Mouse (Mus musculus) hindbrain, embryonic 11.5 days (tissue): ENCODE measurements around the gene Rnf114. TPM values are rescaled to one million over a fixed set of nuclear protein-coding genes. Genes with fewer than 3 reads are reported as not detected.

Experiments
- ATAC-seq: fragments of 200-750 bp; cut with Nextera tagmentation; 2 replicates; pipeline ENCODE4 v1.8.0; 2017; ENCODE audit warnings: mild to moderate bottlenecking, moderate TSS enrichment, moderate library complexity; ENCODE audit not compliant: low FRiP score
- DNase-seq: peaks from one replicate; pipeline ENCODE4 v3.0.0-alpha.2; 2015; ENCODE audit warnings: low spot score
- H3K27ac ChIP-seq: fragments of 300-500 bp; sonication (generic); 2 replicates; pipeline ENCODE4 v1.5.1; 2014; ENCODE audit warnings: mild to moderate bottlenecking, low read depth, low read length
- H3K27me3 ChIP-seq: fragments of 300-500 bp; sonication (generic); 2 replicates; pipeline ENCODE4 v1.6.1; 2014; ENCODE audit warnings: mild to moderate bottlenecking, low read length, moderate library complexity, mixed read lengths; ENCODE audit not compliant: control insufficient read depth, insufficient read depth
- H3K36me3 ChIP-seq: fragments of 300-500 bp; sonication (generic); 2 replicates; pipeline ENCODE4 v1.6.1; 2014; ENCODE audit warnings: mild to moderate bottlenecking, low read length, moderate library complexity, mixed read lengths; ENCODE audit not compliant: control insufficient read depth, insufficient read depth
- H3K4me1 ChIP-seq: fragments of 300-500 bp; sonication (generic); replicated peaks from 2 replicates; pipeline ENCODE4 v1.6.1; 2014; ENCODE audit warnings: low read length, mixed read lengths; ENCODE audit not compliant: control insufficient read depth, insufficient read depth
- H3K4me2 ChIP-seq: fragments of 300-500 bp; sonication (generic); replicated peaks from 2 replicates; pipeline ENCODE4 v1.6.1; 2014; ENCODE audit warnings: mild to moderate bottlenecking, low read depth, low read length
- H3K4me3 ChIP-seq: fragments of 300-500 bp; sonication (generic); 2 replicates; pipeline ENCODE4 v1.5.1; 2014; ENCODE audit warnings: low read depth, low read length
- H3K9ac ChIP-seq: fragments of 300-500 bp; sonication (generic); 2 replicates; pipeline ENCODE4 v1.6.1; 2014; ENCODE audit warnings: low read depth, low read length
- H3K9me3 ChIP-seq: fragments of 300-500 bp; sonication (generic); 2 replicates; pipeline ENCODE4 v1.6.1; 2016; ENCODE audit warnings: low read length; ENCODE audit not compliant: control insufficient read depth
- WGBS: fragments of 180-500 bp; shearing (Covaris S2); extraction: QIAGEN DNeasy Blood & Tissue Kit; methylation state at CpG from one replicate; pipeline ENCODE4 v1.1.7; 2014; 5-methylcytosine and 5-hydroxymethylcytosine counted together
- polyA plus RNA-seq: library from polyadenylated mRNA; unstranded; fragments of >200 nt; fragmentation: Nextera tagmentation; extraction: Ambion mirVana; gene quantifications from 2 replicates; pipeline ENCODE4 v1.2.1, GENCODE M21; 2014

The Rnf114 gene
- polyA plus RNA-seq, 1 experiment from 2014 or later, result 120 TPM

GRCm38 (mm10) chr2:167482681-167483080, 9.8 kb upstream of the Rnf114 start:
- Histone ChIP-seq H3K27ac (no peak overlapping the region), H3K4me2 (no peak overlapping the region), H3K4me1 (no peaks in the 10 kb centered on the region), H3K9me3 (no peaks in the 10 kb centered on the region), H3K4me3 (no peak overlapping the region), H3K9ac (no peak overlapping the region), H3K36me3 (0 out of 2 replicates have a peak, but pooled peaks cover 4% of the 10 kb centered on the region), H3K27me3 (no peaks in the 10 kb centered on the region)
- 94% methylated on average over 4 of the region's 4 CpGs for WGBS
- no peak for ATAC-seq
- DNase-seq, result no peak

- WGBS, result 94% methylated on average over 27 of the region's 27 CpGs
- Histone ChIP-seq H3K4me2 (no peak overlapping the region), H3K36me3 (0 out of 2 replicates have a peak, but pooled peaks cover 4% of the 10 kb centered on the region), H3K9me3 (no peaks in the 10 kb centered on the region), H3K27me3 (no peaks in the 10 kb centered on the region), H3K4me3 (no peak overlapping the region), H3K4me1 (no peaks in the 10 kb centered on the region), H3K27ac (no peak overlapping the region), H3K9ac (no peak overlapping the region)
- DNase-seq, result no peak
- ATAC-seq, result no peak
Observed at GRCm38 (mm10) chr2:167483081-167483826, 9.2 kb upstream of the Rnf114 start.

- H3K9me3 ChIP-seq, result no peaks in the 10 kb centered on the region
Observed at GRCm38 (mm10) chr2:167483827-167484410, 8.5 kb upstream of the Rnf114 start.

GRCm38 (mm10) chr2:167484932-167485331, 7.5 kb upstream of the Rnf114 start:
- Histone ChIP-seq H3K4me1 (no peaks in the 10 kb centered on the region), H3K36me3 (0 out of 2 replicates have a peak, but pooled peaks cover 4% of the 10 kb centered on the region), H3K27me3 (no peaks in the 10 kb centered on the region), H3K9me3 (no peaks in the 10 kb centered on the region), H3K27ac (no peak overlapping the region), H3K4me2 (no peak overlapping the region), H3K4me3 (no peak overlapping the region), H3K9ac (no peak overlapping the region)
- no peak for ATAC-seq
- WGBS, result 95% methylated on average over 11 of the region's 11 CpGs
- no peak for DNase-seq

More at GRCm38 (mm10) chr2:167483827-167484410, 8.5 kb upstream of the Rnf114 start:
- DNase-seq, result no peak
- no peak for ATAC-seq
- Histone ChIP-seq H3K27ac (no peak overlapping the region), H3K4me2 (no peak overlapping the region), H3K36me3 (0 out of 2 replicates have a peak, but pooled peaks cover 4% of the 10 kb centered on the region), H3K4me3 (no peak overlapping the region), H3K9ac (no peak overlapping the region), H3K4me1 (no peaks in the 10 kb centered on the region), H3K27me3 (no peaks in the 10 kb centered on the region)
- WGBS, result 96% methylated on average over 24 of the region's 24 CpGs

- WGBS, result 90% methylated on average over 7 of the region's 7 CpGs
- H3K36me3 ChIP-seq, result 0 out of 2 replicates have a peak, but pooled peaks cover 4% of the 10 kb centered on the region
Observed at GRCm38 (mm10) chr2:167485501-167486377, 6.7 kb upstream of the Rnf114 start.

GRCm38 (mm10) chr2:167486573-167486972, 5.9 kb upstream of the Rnf114 start:
- H3K27ac ChIP-seq, result no peak overlapping the region

More at GRCm38 (mm10) chr2:167485501-167486377, 6.7 kb upstream of the Rnf114 start:
- no peak for DNase-seq
- Histone ChIP-seq H3K4me1 (no peaks in the 10 kb centered on the region), H3K4me2 (no peak overlapping the region), H3K27me3 (no peaks in the 10 kb centered on the region), H3K4me3 (no peak overlapping the region), H3K27ac (no peak overlapping the region), H3K9me3 (no peaks in the 10 kb centered on the region), H3K9ac (no peak overlapping the region)
- ATAC-seq, result no peak

GRCm38 (mm10) chr2:167487551-167487950, 4.9 kb upstream of the Rnf114 start:
- H3K27ac ChIP-seq, result no peak overlapping the region
- H3K4me3 ChIP-seq, result no peak overlapping the region
- ATAC-seq (no peak), DNase-seq (no peak)
- H3K27me3 ChIP-seq, result no peaks in the 10 kb centered on the region
- H3K9ac ChIP-seq, result no peak overlapping the region
- no peak overlapping the region for H3K4me2 ChIP-seq
- H3K36me3 ChIP-seq, result 0 out of 2 replicates have a peak, but pooled peaks cover 4% of the 10 kb centered on the region
- no peaks in the 10 kb centered on the region for H3K9me3 ChIP-seq
- 95% methylated on average over 6 of the region's 6 CpGs for whole genome bisulfite sequencing
- peaks cover 6% of the 10 kb centered on the region; the same call in 1 of the 2 replicates for H3K4me1 ChIP-seq

More at GRCm38 (mm10) chr2:167486573-167486972, 5.9 kb upstream of the Rnf114 start:
- ATAC-seq (no peak), DNase-seq (no peak)
- Histone ChIP-seq H3K27me3 (no peaks in the 10 kb centered on the region), H3K9me3 (no peaks in the 10 kb centered on the region), H3K4me1 (peaks cover 2% of the 10 kb centered on the region; the same call in 1 of the 2 replicates), H3K4me3 (no peak overlapping the region), H3K4me2 (no peak overlapping the region), H3K36me3 (0 out of 2 replicates have a peak, but pooled peaks cover 4% of the 10 kb centered on the region), H3K9ac (no peak overlapping the region)
- WGBS, result 88% methylated on average over 4 of the region's 4 CpGs

- Histone ChIP-seq H3K9ac (no peak overlapping the region), H3K4me1 (peaks cover 6% of the 10 kb centered on the region; the same call in 1 of the 2 replicates), H3K27me3 (no peaks in the 10 kb centered on the region), H3K4me3 (no peak overlapping the region), H3K27ac (no peak overlapping the region), H3K9me3 (no peaks in the 10 kb centered on the region), H3K36me3 (0 out of 2 replicates have a peak, but pooled peaks cover 4% of the 10 kb centered on the region), H3K4me2 (no peak overlapping the region)
- DNase-seq (no peak), ATAC-seq (no peak)
- WGBS, result 92% methylated on average over 6 of the region's 6 CpGs
Observed at GRCm38 (mm10) chr2:167487994-167488393, 4.5 kb upstream of the Rnf114 start.
